Mouse (Mus musculus) MEL (cell line): ENCODE data around the gene Mpp6. TPM values are rescaled to one million over a fixed set of nuclear protein-coding genes. Genes with fewer than 3 reads are reported as not detected.

Experiments
- DNase-seq: peaks from one replicate; pipeline ENCODE4 v3.0.0; 2011; ENCODE audit warnings: low read depth, low spot score
- H3K27ac ChIP-seq: 2 replicates; pipeline ENCODE4 v1.5.1; 2012; ENCODE audit warnings: low read depth, mild to moderate bottlenecking, control low read depth, low read length, moderate library complexity; ENCODE audit not compliant: control insufficient read depth
- H3K27me3 ChIP-seq, 2 experiments: fragments of 150-350 bp in 1 of 2; sonication (generic) in 1 of 2; 2 replicates each; pipeline ENCODE4 v1.6.1; 2012; ENCODE audit warnings: low read length in 2 of 2, mild to moderate bottlenecking in 2 of 2, improper control_type of control experiment in 1 of 2, moderate library complexity in 1 of 2; ENCODE audit not compliant: insufficient read depth in 2 of 2, control insufficient read depth in 1 of 2
- H3K36me3 ChIP-seq, 2 experiments: 2 replicates each; pipeline ENCODE4 v1.6.1; 2012 to 2014; ENCODE audit warnings: low read length in 2 of 2, improper control_type of control experiment in 1 of 2, inconsistent platforms in 1 of 2, mild to moderate bottlenecking in 1 of 2; ENCODE audit not compliant: insufficient read depth in 2 of 2, control insufficient read depth in 1 of 2
- H3K4me1 ChIP-seq, 2 experiments: fragments of 150-350 bp in 1 of 2; sonication (generic) in 1 of 2; 2 replicates each; pipeline ENCODE4 v1.6.1; 2012; ENCODE audit warnings: low read length in 2 of 2, improper control_type of control experiment in 1 of 2, mild to moderate bottlenecking in 1 of 2; ENCODE audit not compliant: insufficient read depth in 2 of 2, control insufficient read depth in 1 of 2
- H3K4me3 ChIP-seq, 2 experiments: fragments of 150-350 bp in 1 of 2; sonication (generic) in 1 of 2; 2 replicates each; pipeline ENCODE4 v1.5.1; 2012; ENCODE audit warnings: low read depth in 2 of 2, low read length in 2 of 2, mild to moderate bottlenecking in 2 of 2, moderate library complexity in 2 of 2, control low read depth in 1 of 2, improper control_type of control experiment in 1 of 2; ENCODE audit not compliant: control insufficient read depth in 1 of 2, insufficient read depth in 1 of 2
- H3K79me2 ChIP-seq: 2 replicates; pipeline ENCODE4 v1.6.1; 2012; ENCODE audit warnings: mild to moderate bottlenecking, low read length, moderate library complexity; ENCODE audit not compliant: control insufficient read depth, poor library complexity, insufficient read depth
- H3K9ac ChIP-seq: 2 replicates; pipeline ENCODE4 v1.6.1; 2012; ENCODE audit warnings: low read depth, mild to moderate bottlenecking, control low read depth, low read length, moderate library complexity; ENCODE audit not compliant: control insufficient read depth, poor library complexity, severe bottlenecking
- H3K9me3 ChIP-seq: fragments of 150-350 bp; sonication (generic); replicated peaks from 2 replicates; pipeline ENCODE4 v1.6.1; 2012; ENCODE audit warnings: mild to moderate bottlenecking, low read length, improper control_type of control experiment, moderate library complexity; ENCODE audit not compliant: insufficient read depth
- CHD1 ChIP-seq: IDR thresholded peaks from 2 replicates; pipeline ENCODE4 v1.6.1; 2012; ENCODE audit warnings: low read depth, mild to moderate bottlenecking, inconsistent platforms, low read length, improper control_type of control experiment
- CHD2 ChIP-seq: IDR thresholded peaks from 2 replicates; pipeline ENCODE4 v1.6.1; 2011; ENCODE audit warnings: low read length, improper control_type of control experiment
- CTCF ChIP-seq, 3 experiments: IDR thresholded peaks in 2 of 3; conservative IDR thresholded peaks in 1 of 3; 2 replicates each; pipeline ENCODE4 v1.5.1; 2011 to 2012; ENCODE audit warnings: low read length in 3 of 3, low read depth in 2 of 3, mild to moderate bottlenecking in 2 of 3, improper control_type of control experiment in 1 of 3, inconsistent platforms in 1 of 3, mixed read lengths in 1 of 3, moderate library complexity in 1 of 3; ENCODE audit not compliant: control insufficient read depth in 1 of 3, insufficient read depth in 1 of 3, poor library complexity in 1 of 3, severe bottlenecking in 1 of 3
- E2F4 ChIP-seq: IDR thresholded peaks from 2 replicates; pipeline ENCODE4 v1.6.1; 2011; ENCODE audit warnings: low read depth, low read length, improper control_type of control experiment, borderline replicate concordance
- EP300 ChIP-seq, 2 experiments: IDR thresholded peaks; 2 replicates each; pipeline ENCODE4 v1.6.1; 2011; ENCODE audit warnings: improper control_type of control experiment in 2 of 2, low read length in 2 of 2, low read depth in 1 of 2, mild to moderate bottlenecking in 1 of 2
- ETS1 ChIP-seq: IDR thresholded peaks from 2 replicates; pipeline ENCODE4 v1.6.1; 2012; ENCODE audit warnings: low read depth, mild to moderate bottlenecking, inconsistent platforms, low read length, improper control_type of control experiment, moderate library complexity
- GABPA ChIP-seq: IDR thresholded peaks from 2 replicates; pipeline ENCODE4 v1.6.1; 2012; ENCODE audit warnings: low read depth, mild to moderate bottlenecking, inconsistent platforms, low read length, improper control_type of control experiment, moderate library complexity
- GATA1 ChIP-seq: IDR thresholded peaks from 2 replicates; pipeline ENCODE4 v1.6.1; 2011; ENCODE audit warnings: low read depth, low read length, improper control_type of control experiment
- KAT2A ChIP-seq: conservative IDR thresholded peaks from 2 replicates; pipeline ENCODE4 v1.6.1; 2012; ENCODE audit warnings: low read depth, low read length, improper control_type of control experiment, inconsistent platforms
- MAX ChIP-seq: IDR thresholded peaks from 2 replicates; pipeline ENCODE4 v1.6.1; 2011; ENCODE audit warnings: low read length, improper control_type of control experiment
- MYB ChIP-seq: IDR thresholded peaks from 2 replicates; pipeline ENCODE4 v1.6.1; 2011; ENCODE audit warnings: mild to moderate bottlenecking, low read depth, low read length, improper control_type of control experiment
- MYC ChIP-seq: IDR thresholded peaks from 2 replicates; pipeline ENCODE4 v1.6.1; 2011; ENCODE audit warnings: low read depth, mild to moderate bottlenecking, low read length, improper control_type of control experiment, moderate library complexity
- NRF1 ChIP-seq: IDR thresholded peaks from 2 replicates; pipeline ENCODE4 v1.6.1; 2014; ENCODE audit warnings: low read depth, mild to moderate bottlenecking, inconsistent platforms, low read length, improper control_type of control experiment, moderate library complexity; ENCODE audit not compliant: poor library complexity, insufficient read depth, severe bottlenecking
- POLR2AphosphoS5 ChIP-seq: IDR thresholded peaks from 2 replicates; pipeline ENCODE4 v1.6.1; 2012; ENCODE audit warnings: low read depth, borderline replicate concordance, mild to moderate bottlenecking, inconsistent platforms, low read length, moderate library complexity, mixed read lengths
- RAD21 ChIP-seq: IDR thresholded peaks from 2 replicates; pipeline ENCODE4 v1.6.1; 2011; ENCODE audit warnings: mild to moderate bottlenecking, low read depth, low read length, improper control_type of control experiment
- RCOR1 ChIP-seq: IDR thresholded peaks from 2 replicates; pipeline ENCODE4 v1.6.1; 2012; ENCODE audit warnings: low read depth, mild to moderate bottlenecking, inconsistent platforms, low read length, improper control_type of control experiment
- SIN3A ChIP-seq: IDR thresholded peaks from 2 replicates; pipeline ENCODE4 v1.6.1; 2012; ENCODE audit warnings: low read length, improper control_type of control experiment, inconsistent platforms
- SMC3 ChIP-seq: IDR thresholded peaks from 2 replicates; pipeline ENCODE4 v1.6.1; 2011; ENCODE audit warnings: low read depth, low read length, improper control_type of control experiment
- TAL1 ChIP-seq: IDR thresholded peaks from 2 replicates; pipeline ENCODE4 v1.6.1; 2012; ENCODE audit warnings: mild to moderate bottlenecking, inconsistent platforms, low read length, moderate library complexity, mixed read lengths
- TBP ChIP-seq: IDR thresholded peaks from 2 replicates; pipeline ENCODE4 v1.8.0; 2011; ENCODE audit warnings: low read depth, low read length, improper control_type of control experiment
- TCF12 ChIP-seq: IDR thresholded peaks from 2 replicates; pipeline ENCODE4 v1.6.1; 2014; ENCODE audit warnings: low read depth, mild to moderate bottlenecking, inconsistent platforms, low read length, improper control_type of control experiment, moderate library complexity
- UBTF ChIP-seq: IDR thresholded peaks from 2 replicates; pipeline ENCODE4 v1.6.1; 2012; ENCODE audit warnings: low read depth, mild to moderate bottlenecking, inconsistent platforms, low read length, improper control_type of control experiment, moderate library complexity, borderline replicate concordance; ENCODE audit not compliant: insufficient read depth
- USF2 ChIP-seq, 2 experiments: IDR thresholded peaks; 2 replicates each; pipeline ENCODE4 v1.6.1; 2011 to 2012; ENCODE audit warnings: improper control_type of control experiment in 2 of 2, low read length in 2 of 2, borderline replicate concordance in 1 of 2, inconsistent platforms in 1 of 2, low read depth in 1 of 2, mild to moderate bottlenecking in 1 of 2; ENCODE audit not compliant: insufficient read depth in 1 of 2
- ZC3H11A ChIP-seq: IDR thresholded peaks from 2 replicates; pipeline ENCODE4 v1.6.1; 2012; ENCODE audit warnings: low read depth, mild to moderate bottlenecking, inconsistent platforms, low read length, improper control_type of control experiment
- ZKSCAN1 ChIP-seq: IDR thresholded peaks from 2 replicates; pipeline ENCODE4 v1.6.1; 2012; ENCODE audit warnings: low read depth, mild to moderate bottlenecking, inconsistent platforms, low read length, improper control_type of control experiment, moderate library complexity
- ZMIZ1 ChIP-seq: IDR thresholded peaks from 2 replicates; pipeline ENCODE4 v1.6.1; 2012; ENCODE audit warnings: low read depth, mild to moderate bottlenecking, inconsistent platforms, low read length, improper control_type of control experiment, moderate library complexity
- ZNF384 ChIP-seq: IDR thresholded peaks from 2 replicates; pipeline ENCODE4 v1.6.1; 2012; ENCODE audit warnings: low read depth, mild to moderate bottlenecking, inconsistent platforms, low read length, improper control_type of control experiment
- polyA plus RNA-seq, 2 experiments: library from polyadenylated mRNA; stranded (reverse) in 1 of 2; unstranded in 1 of 2; fragments of >175 nt in 1 of 2; fragments of >200 nt in 1 of 2; gene quantifications; 2 replicates each; pipeline versions ENCODE4 v1.2.1 to v1.2.4; 2012; ENCODE audit warnings: low replicate concordance in 2 of 2, low read depth in 1 of 2; ENCODE audit not compliant: insufficient read length in 2 of 2, insufficient read depth in 1 of 2, missing spikeins in 1 of 2
- total RNA-seq: library from RNA; depleted of rRNA; stranded (reverse); fragments of 300-350 nt; gene quantifications from 2 replicates; pipeline ENCODE4 v1.2.3, GENCODE M21; 2012

The Mpp6 gene
- total and polyA plus RNA-seq, 3 experiments = 68.1 to 74.8 TPM; not detected in 1

- H3K79me2 ChIP-seq = no peaks in the 10 kb centered on the region
- TF ChIP-seq ZKSCAN1 (no peak), E2F4 (no peak), TBP (no peak), KAT2A (no peak), TCF12 (no peak), GATA1 (no peak), NRF1 (no peak), EP300 (IDR thresholded peaks at IDR 0.05; ENCODE audit: low read depth in 1 of 2, low read length in 2 of 2) (no peak), SIN3A (no peak), POLR2AphosphoS5 (no peak), MYB (no peak), MYC (no peak), SMC3 (no peak), ZC3H11A (no peak)
- no peaks in the 10 kb centered on the region for H3K9me3 ChIP-seq
- DNase-seq = peak; percentile 44
- H3K27ac ChIP-seq = no peak overlapping the region
- peaks cover 0 to 11% of the 10 kb centered on the region in 2 experiments; a peak in 1 of 4 replicates for H3K4me1 ChIP-seq
- no peak overlapping the region for H3K4me3 ChIP-seq
- H3K27me3 ChIP-seq = peaks cover 0 to 4% of the 10 kb centered on the region in 2 experiments; a peak in 2 of 4 replicates
- H3K36me3 ChIP-seq = no peaks in the 10 kb centered on the region; a peak in 2 of 4 replicates
- H3K9ac ChIP-seq = no peak overlapping the region
Observed at GRCm38 (mm10) chr6:50225232-50225631, 115.2 kb downstream of the Mpp6 start.

DNA sequence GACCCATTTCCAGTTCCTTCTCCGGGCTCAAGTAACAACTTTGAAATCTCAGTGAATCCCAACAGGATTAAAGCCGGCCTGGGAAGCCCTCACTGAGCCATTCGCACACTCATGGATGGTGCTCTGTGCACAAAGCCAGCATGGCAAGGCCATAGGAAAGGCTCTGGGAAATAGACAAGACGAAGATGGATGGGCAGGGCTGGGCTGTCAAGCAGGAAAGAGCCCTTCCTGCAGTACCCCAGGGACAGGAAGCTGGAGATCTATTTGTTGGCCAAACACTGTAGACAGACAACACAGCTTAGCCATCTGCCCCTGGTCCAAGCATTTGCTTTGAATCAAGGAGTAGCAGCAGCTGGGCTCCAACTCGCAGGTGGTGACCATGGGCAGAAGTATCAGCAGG lies 118.1 kb downstream of the Mpp6 start:
- Histone ChIP-seq H3K9me3 (no peaks in the 10 kb centered on the region), H3K4me3 (no peak overlapping the region), H3K79me2 (no peaks in the 10 kb centered on the region), H3K27me3 (peaks cover 0 to 4% of the 10 kb centered on the region in 2 experiments; a peak in 2 of 4 replicates), H3K9ac (no peak overlapping the region), H3K27ac (no peak overlapping the region), H3K4me1 (peaks cover 0 to 2% of the 10 kb centered on the region in 2 experiments; a peak in 1 of 4 replicates), H3K36me3 (no peaks in the 10 kb centered on the region)
- TF ChIP-seq ZNF384 (no peak), CHD2 (no peak), POLR2AphosphoS5 (no peak), RCOR1 (no peak), RAD21 (no peak), ETS1 (no peak), USF2 (IDR thresholded peaks at IDR 0.05; ENCODE audit: borderline replicate concordance in 1 of 2, insufficient read depth in 1 of 2, low read depth in 1 of 2, low read length in 2 of 2) (no peak), MAX (no peak), TAL1 (no peak), CTCF (IDR thresholded peaks at IDR 0.05 in 2 of 3, conservative IDR thresholded peaks at IDR 0.05 in 1 of 3; ENCODE audit: control insufficient read depth in 1 of 3, insufficient read depth in 1 of 3, low read depth in 2 of 3, low read length in 3 of 3, poor library complexity in 1 of 3, severe bottlenecking in 1 of 3) (no peak), MYC (no peak), E2F4 (no peak), UBTF (no peak), TCF12 (no peak), CHD1 (no peak), ZMIZ1 (no peak), MYB (no peak), GABPA (no peak), KAT2A (no peak), EP300 (IDR thresholded peaks at IDR 0.05; ENCODE audit: low read depth in 1 of 2, low read length in 2 of 2) (no peak)
- no peak for DNase-seq
